Mouse (Mus musculus) limb, embryonic 14.5 days (tissue): ENCODE data around the gene Ppp2r2c. TPM values are rescaled to one million over a fixed set of nuclear protein-coding genes. Genes with fewer than 3 reads are reported as not detected.
A peak's percentile ranks its signal among the peaks of the same experiment; 100 is the strongest.

Experiments used
- ATAC-seq: fragments of 200-750 bp; cut with Nextera tagmentation; 2 replicates; pipeline ENCODE4 v1.8.0; 2017; ENCODE audit warnings: low read depth, moderate number of reproducible peaks, moderate TSS enrichment; ENCODE audit not compliant: low FRiP score
- DNase-seq: peaks from one replicate; pipeline ENCODE4 v3.0.0-alpha.2; 2015; ENCODE audit warnings: low spot score
- H3K27ac ChIP-seq: fragments of 300-500 bp; sonication (generic); replicated peaks from 2 replicates; pipeline ENCODE4 v1.5.1; 2014; ENCODE audit warnings: low read depth, mild to moderate bottlenecking, low read length, moderate library complexity, mixed read lengths
- H3K27me3 ChIP-seq: fragments of 300-500 bp; sonication (generic); 2 replicates; pipeline ENCODE4 v1.6.1; 2014; ENCODE audit warnings: low read length, mixed read lengths; ENCODE audit not compliant: control insufficient read depth, insufficient read depth
- H3K36me3 ChIP-seq: fragments of 300-500 bp; sonication (generic); 2 replicates; pipeline ENCODE4 v1.6.1; 2014; ENCODE audit warnings: mild to moderate bottlenecking, low read length, moderate library complexity, mixed read lengths; ENCODE audit not compliant: control insufficient read depth, insufficient read depth
- H3K4me1 ChIP-seq: fragments of 300-500 bp; sonication (generic); 2 replicates; pipeline ENCODE4 v1.6.1; 2014; ENCODE audit warnings: antibody characterized with exemption, low read length, mixed read lengths; ENCODE audit not compliant: control insufficient read depth, insufficient read depth
- H3K4me2 ChIP-seq: fragments of 300-500 bp; sonication (generic); replicated peaks from 2 replicates; pipeline ENCODE4 v1.6.1; 2014; ENCODE audit warnings: low read depth, mild to moderate bottlenecking, low read length, moderate library complexity; ENCODE audit not compliant: severe bottlenecking
- H3K4me3 ChIP-seq: fragments of 300-500 bp; sonication (generic); replicated peaks from 2 replicates; pipeline ENCODE4 v1.5.1; 2014; ENCODE audit warnings: low read length
- H3K9ac ChIP-seq: fragments of 300-500 bp; sonication (generic); 2 replicates; pipeline ENCODE4 v1.6.1; 2014; ENCODE audit warnings: mild to moderate bottlenecking, low read depth, low read length, moderate library complexity; ENCODE audit not compliant: severe bottlenecking
- H3K9me3 ChIP-seq: fragments of 300-500 bp; sonication (generic); 2 replicates; pipeline ENCODE4 v1.6.1; 2016; ENCODE audit warnings: low read length; ENCODE audit not compliant: control insufficient read depth
- POLR2A ChIP-seq: fragments of 200-500 bp; IDR thresholded peaks from 2 replicates; pipeline ENCODE4 v1.8.0; 2012; ENCODE audit warnings: inconsistent platforms, mild to moderate bottlenecking, moderate library complexity, borderline replicate concordance; ENCODE audit not compliant: insufficient read depth, insufficient read length; ENCODE audit errors: extremely low read depth
- WGBS: fragments of 180-500 bp; shearing (Covaris S2); extraction: QIAGEN DNeasy Blood & Tissue Kit; methylation state at CpG from one replicate; pipeline ENCODE4 v1.1.7; 2014; 5-methylcytosine and 5-hydroxymethylcytosine counted together
- polyA plus RNA-seq, 2 experiments: library from polyadenylated mRNA; depleted of rRNA in 1 of 2; stranded (reverse) in 1 of 2; unstranded in 1 of 2; fragments of >200 nt; fragmentation: Nextera tagmentation in 1 of 2; extraction: Ambion mirVana in 1 of 2; gene quantifications; 2 replicates each; pipeline versions ENCODE4 v1.2.1 to v1.2.3; 2012 to 2014

Gene Ppp2r2c
- polyA plus RNA-seq, 2 experiments = 0.11 to 0.63 TPM

GRCm38 (mm10) chr5:36829913-36830879 lies 38.1 kb upstream of the Ppp2r2c start, which contains the start of gene Man2b2:
Gene Man2b2, minus strand, starts transcription at chr5:36830653.
- peak within 1 kb of the TSS; percentile 52 for H3K4me3 ChIP-seq

GRCm38 (mm10) chr5:36831272-36831671 lies 37.0 kb upstream of the Ppp2r2c start:
- Histone ChIP-seq H3K4me3 (no peak overlapping the region), H3K9me3 (no peaks in the 10 kb centered on the region), H3K9ac (no peak overlapping the region), H3K4me1 (peaks cover 6% of the 10 kb centered on the region; the same call in 1 of the 2 replicates), H3K4me2 (no peak overlapping the region), H3K27ac (no peak overlapping the region), H3K36me3 (no peaks in the 10 kb centered on the region), H3K27me3 (no peaks in the 10 kb centered on the region)
- ATAC-seq (no peak), DNase-seq (no peak)
- no peak for TF ChIP-seq POLR2A
- WGBS = 59% methylated on average over 7 of the region's 7 CpGs

More at GRCm38 (mm10) chr5:36829913-36830879, 38.1 kb upstream of the Ppp2r2c start, which contains the start of gene Man2b2:
- Histone ChIP-seq H3K27me3 (no peaks in the 10 kb centered on the region), H3K36me3 (no peaks in the 10 kb centered on the region), H3K4me2 (peak within 1 kb of the TSS; percentile 69), H3K9me3 (no peaks in the 10 kb centered on the region), H3K4me1 (peaks cover 6% of the 10 kb centered on the region; the same call in 1 of the 2 replicates), H3K27ac (no peak within 1 kb of the TSS), H3K9ac (peak within 1 kb of the TSS; percentile 55)
- DNase-seq = peak; percentile 68
- ATAC-seq = peak; percentile 87
- 0 out of 2 replicates have a peak, but pooled peaks have one; percentile 12 for TF ChIP-seq POLR2A
- 4% methylated on average over 35 of the region's 46 CpGs for WGBS

- ATAC-seq (no peak), DNase-seq (peak; percentile 66)
- WGBS = 2% methylated on average over 6 of the region's 6 CpGs
- Histone ChIP-seq H3K4me2 (no peak overlapping the region), H3K4me3 (no peak overlapping the region), H3K27ac (no peak overlapping the region), H3K27me3 (no peaks in the 10 kb centered on the region), H3K36me3 (no peaks in the 10 kb centered on the region), H3K9ac (no peak overlapping the region), H3K4me1 (peaks cover 1% of the 10 kb centered on the region; the same call in 1 of the 2 replicates), H3K9me3 (no peaks in the 10 kb centered on the region)
- TF ChIP-seq POLR2A = no peak
Measured at GRCm38 (mm10) chr5:36835933-36836332, 32.4 kb upstream of the Ppp2r2c start.

GRCm38 (mm10) chr5:36839032-36839431 lies 29.3 kb upstream of the Ppp2r2c start:
- WGBS = 90% methylated on average over 2 of the region's 2 CpGs
- ATAC-seq (no peak), DNase-seq (no peak)
- Histone ChIP-seq H3K9ac (no peak overlapping the region), H3K4me3 (no peak overlapping the region), H3K4me1 (no peaks in the 10 kb centered on the region), H3K4me2 (no peak overlapping the region), H3K27me3 (no peaks in the 10 kb centered on the region), H3K36me3 (no peaks in the 10 kb centered on the region), H3K9me3 (no peaks in the 10 kb centered on the region), H3K27ac (no peak overlapping the region)
- no peak for TF ChIP-seq POLR2A

- Histone ChIP-seq H3K4me1 (no peaks in the 10 kb centered on the region), H3K27ac (no peak overlapping the region), H3K4me2 (no peak overlapping the region), H3K9me3 (no peaks in the 10 kb centered on the region), H3K4me3 (no peak overlapping the region), H3K36me3 (no peaks in the 10 kb centered on the region), H3K27me3 (no peaks in the 10 kb centered on the region), H3K9ac (no peak overlapping the region)
- 47% methylated on average over 8 of the region's 8 CpGs for WGBS
- no peak for TF ChIP-seq POLR2A
- DNase-seq (no peak), ATAC-seq (no peak)
Measured at GRCm38 (mm10) chr5:36839602-36840001, 28.7 kb upstream of the Ppp2r2c start.
